Mouse (Mus musculus): ENCODE measurements around the gene Exoc4. TPM values are rescaled to one million over a fixed set of nuclear protein-coding genes. Genes with fewer than 3 reads are reported as not detected.

Exoc4 gene
- polyA plus RNA-seq, 1 experiment, result 11.1 TPM

DNA sequence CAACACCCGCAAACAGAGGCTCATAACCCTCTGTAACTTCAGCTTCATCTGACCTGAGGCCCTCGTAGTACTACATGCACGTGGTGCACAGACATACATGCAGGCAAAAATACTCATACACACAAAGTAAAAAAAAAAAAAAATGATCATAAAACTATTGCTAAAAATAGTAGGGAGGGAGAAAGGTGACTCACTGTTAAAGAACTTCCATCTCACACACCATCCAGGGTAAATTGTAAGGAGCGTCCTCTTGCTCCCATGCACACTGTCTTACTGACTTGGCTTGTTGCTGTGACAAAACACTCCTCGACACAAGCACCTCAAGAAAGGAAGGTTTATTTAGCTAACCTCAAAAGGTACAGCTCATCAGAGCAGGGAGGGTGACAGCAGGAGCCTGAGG lies 723.9 kb downstream of the Exoc4 start:
- Histone ChIP-seq H3K4me3 (replicated peaks; ENCODE audit: extremely low read depth, low read depth, low read length) (no peak overlapping the region), H3K4me1 (ENCODE audit: control insufficient read depth, insufficient read depth, low read length) (no peaks in the 10 kb centered on the region)
- WGBS, result 78% methylated on average over 5 of the region's 5 CpGs
- DNase-seq, result no peak
- TF ChIP-seq POLR2A (IDR thresholded peaks at IDR 0.05; ENCODE audit: borderline replicate concordance, extremely low read depth, low read depth, low read length) (no peak), CTCF (IDR thresholded peaks at IDR 0.05; ENCODE audit: insufficient read depth, low read length) (no peak)

DNA sequence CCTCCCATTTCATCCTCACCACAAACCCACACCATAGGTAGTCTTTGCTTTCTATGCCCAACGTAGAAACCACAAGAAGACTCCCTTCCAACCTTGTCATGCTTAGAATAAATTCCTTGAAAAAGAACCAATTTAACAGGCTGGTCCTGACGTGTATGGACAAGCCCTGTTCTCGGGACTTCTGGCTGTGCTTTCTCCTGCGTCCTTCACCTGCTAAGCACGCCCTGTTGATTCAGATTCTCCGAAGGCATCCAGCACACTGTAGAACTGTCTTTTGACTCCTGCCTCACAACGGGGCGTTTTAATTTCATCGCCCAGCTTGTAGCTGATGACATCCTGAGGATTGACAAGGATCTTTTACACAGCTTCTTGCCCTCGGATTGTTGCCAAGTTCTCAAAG lies 727.7 kb downstream of the Exoc4 start:
- no peaks in the 10 kb centered on the region for H3K4me1 ChIP-seq (ENCODE audit: control insufficient read depth, insufficient read depth, low read length)
- WGBS, result 84% methylated on average over 10 of the region's 10 CpGs
- DNase-seq, result no peak
- H3K4me3 ChIP-seq (replicated peaks; ENCODE audit: extremely low read depth, low read depth, low read length), result no peak overlapping the region
- TF ChIP-seq POLR2A (IDR thresholded peaks at IDR 0.05; ENCODE audit: borderline replicate concordance, extremely low read depth, low read depth, low read length) (no peak), CTCF (IDR thresholded peaks at IDR 0.05; ENCODE audit: insufficient read depth, low read length) (no peak)

DNA sequence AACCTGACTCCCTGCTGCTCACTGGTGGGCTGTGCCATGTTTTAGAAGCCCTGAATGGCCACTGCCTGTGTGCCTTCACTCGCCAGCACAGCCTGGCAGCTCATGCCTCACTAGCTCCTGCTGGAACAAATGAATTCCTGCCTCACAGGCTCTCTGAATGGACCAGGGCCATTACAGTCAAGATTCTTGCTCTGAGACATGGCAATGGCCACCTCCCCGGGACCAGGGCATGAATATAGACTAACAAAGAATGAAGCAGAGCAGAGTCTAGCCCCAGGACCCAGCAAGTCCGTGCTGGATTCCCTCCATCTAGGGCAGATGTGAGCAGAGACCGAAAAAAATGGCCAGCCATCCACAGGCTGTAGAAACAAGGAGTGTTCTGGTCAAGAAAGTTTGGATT lies 728.6 kb downstream of the Exoc4 start:
- DNase-seq, result no peak
- Histone ChIP-seq H3K4me1 (ENCODE audit: control insufficient read depth, insufficient read depth, low read length) (no peaks in the 10 kb centered on the region), H3K4me3 (replicated peaks; ENCODE audit: extremely low read depth, low read depth, low read length) (no peak overlapping the region)
- 82% methylated on average over 4 of the region's 4 CpGs for WGBS
- TF ChIP-seq CTCF (IDR thresholded peaks at IDR 0.05; ENCODE audit: insufficient read depth, low read length), result no peak

DNA sequence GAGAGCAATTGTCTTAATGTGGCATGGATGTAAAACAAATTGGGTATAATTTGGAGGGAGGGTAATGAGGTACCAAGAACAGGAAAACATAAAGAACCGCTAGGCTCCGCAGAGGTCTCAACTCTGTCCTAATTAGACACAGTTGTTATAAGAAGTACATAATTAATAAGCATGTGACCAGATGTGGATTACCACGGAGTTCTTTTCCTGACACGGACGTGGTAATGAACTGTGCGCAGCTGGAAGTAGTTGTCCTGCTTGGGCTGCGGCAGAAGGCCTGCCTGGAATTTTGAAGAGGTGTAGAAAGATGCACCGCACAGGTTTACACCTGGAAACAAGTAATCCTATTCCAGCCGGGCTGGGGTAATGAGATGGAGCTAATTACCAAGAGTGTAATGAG lies 729.0 kb downstream of the Exoc4 start:
- DNase-seq, result no peak
- 80% methylated on average over 9 of the region's 9 CpGs for WGBS

DNA sequence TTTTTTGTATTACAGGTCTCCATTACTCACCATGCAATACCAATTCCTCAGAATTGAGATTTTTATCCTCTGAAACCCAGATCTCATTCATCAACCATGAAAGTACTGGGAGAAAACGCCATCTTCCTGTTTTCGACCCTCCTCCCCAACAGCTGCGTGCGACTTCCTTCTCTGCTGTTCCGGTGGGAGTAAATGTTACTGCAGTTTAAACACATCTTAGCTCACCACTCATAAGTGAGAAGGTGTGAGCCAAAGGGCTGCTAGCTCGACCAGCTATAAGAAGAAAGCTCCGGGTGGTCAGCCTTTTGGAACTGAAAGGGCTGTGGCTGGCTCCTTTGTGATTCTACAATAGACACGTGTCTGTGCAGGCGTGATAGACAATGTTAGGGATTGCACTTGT lies 733.8 kb downstream of the Exoc4 start:
- Histone ChIP-seq H3K4me3 (replicated peaks; ENCODE audit: extremely low read depth, low read depth, low read length) (no peak overlapping the region), H3K4me1 (ENCODE audit: control insufficient read depth, insufficient read depth, low read length) (no peaks in the 10 kb centered on the region)
- WGBS, result 46% methylated on average over 9 of the region's 9 CpGs
- no peak for TF ChIP-seq POLR2A (IDR thresholded peaks at IDR 0.05; ENCODE audit: borderline replicate concordance, extremely low read depth, low read depth, low read length)
- no peak for TF ChIP-seq CTCF (IDR thresholded peaks at IDR 0.05; ENCODE audit: insufficient read depth, low read length)
- no peak for DNase-seq

More for the DNA sequence above, 729.0 kb downstream of the Exoc4 start:
- Histone ChIP-seq H3K4me3 (replicated peaks; ENCODE audit: extremely low read depth, low read depth, low read length) (no peak overlapping the region), H3K4me1 (ENCODE audit: control insufficient read depth, insufficient read depth, low read length) (no peaks in the 10 kb centered on the region)
- TF ChIP-seq POLR2A (IDR thresholded peaks at IDR 0.05; ENCODE audit: borderline replicate concordance, extremely low read depth, low read depth, low read length), result no peak
- TF ChIP-seq CTCF (IDR thresholded peaks at IDR 0.05; ENCODE audit: insufficient read depth, low read length), result no peak

DNA sequence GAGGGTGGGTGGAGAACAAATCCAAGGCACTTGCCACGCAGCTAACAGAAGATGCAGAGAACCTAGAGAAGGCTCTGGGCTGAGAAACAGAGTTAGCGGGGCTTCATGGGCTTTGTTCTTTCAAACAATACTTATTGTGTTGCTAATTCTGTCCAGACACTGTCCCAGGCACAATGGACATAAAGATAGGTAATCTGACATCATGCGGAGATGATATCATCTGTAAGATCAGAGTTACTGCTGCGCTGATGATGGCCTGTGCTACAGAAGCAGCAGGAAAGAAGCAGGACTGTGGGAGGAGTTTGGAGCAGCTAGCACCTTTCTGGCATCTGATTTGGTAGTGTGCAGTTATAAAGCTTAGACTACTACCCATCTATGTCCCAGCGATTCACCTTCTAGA lies 738.2 kb downstream of the Exoc4 start:
- whole genome bisulfite sequencing, result 71% methylated on average over 5 of the region's 5 CpGs
- Histone ChIP-seq H3K4me3 (replicated peaks; ENCODE audit: extremely low read depth, low read depth, low read length) (no peak overlapping the region), H3K4me1 (ENCODE audit: control insufficient read depth, insufficient read depth, low read length) (no peaks in the 10 kb centered on the region)
- TF ChIP-seq CTCF (IDR thresholded peaks at IDR 0.05; ENCODE audit: insufficient read depth, low read length) (no peak), POLR2A (IDR thresholded peaks at IDR 0.05; ENCODE audit: borderline replicate concordance, extremely low read depth, low read depth, low read length) (no peak)
- no peak for DNase-seq

DNA sequence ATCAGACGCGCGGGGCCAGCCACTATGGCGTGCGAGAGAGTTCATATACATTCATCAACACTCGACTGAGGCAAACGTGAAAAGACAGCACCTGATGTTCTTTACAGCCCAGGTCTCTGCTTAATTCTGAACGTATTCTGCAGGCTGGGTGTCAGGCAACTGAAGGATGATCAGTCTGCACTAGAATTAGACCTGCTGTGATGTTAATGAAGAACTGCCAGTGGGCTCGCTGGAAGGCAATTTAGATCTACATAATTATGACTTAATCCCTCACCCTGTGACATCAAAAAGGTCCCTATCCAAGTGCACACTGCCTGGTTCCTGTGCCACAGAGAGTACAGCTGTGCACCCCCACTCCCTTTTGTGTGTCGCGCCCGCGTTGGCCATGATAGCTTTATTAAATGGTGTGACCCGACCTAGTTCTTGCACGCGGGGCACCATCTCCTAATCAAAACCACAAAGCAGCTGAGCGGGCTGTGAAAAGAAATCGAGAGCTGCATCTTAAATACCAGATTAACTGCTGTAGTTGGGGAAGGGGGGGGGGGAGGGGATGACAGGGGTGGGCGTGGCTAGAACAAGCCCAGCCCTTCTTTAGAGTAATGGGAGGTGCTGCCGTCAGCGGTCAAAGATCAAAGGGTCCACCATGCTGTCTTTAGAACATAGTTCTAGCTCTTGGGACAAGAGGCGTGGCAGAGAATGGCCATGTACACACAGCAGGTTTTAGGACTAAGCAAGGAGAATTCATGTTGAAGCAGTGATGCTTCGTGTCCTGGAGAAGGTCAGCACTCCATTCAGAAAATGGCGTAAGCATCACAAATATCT lies 743.5 kb downstream of the Exoc4 start:
- TF ChIP-seq POLR2A (IDR thresholded peaks at IDR 0.05; ENCODE audit: borderline replicate concordance, extremely low read depth, low read depth, low read length), result no peak
- no peak for TF ChIP-seq CTCF (IDR thresholded peaks at IDR 0.05; ENCODE audit: insufficient read depth, low read length)
- Histone ChIP-seq H3K4me1 (ENCODE audit: control insufficient read depth, insufficient read depth, low read length) (no peaks in the 10 kb centered on the region), H3K4me3 (replicated peaks; ENCODE audit: extremely low read depth, low read depth, low read length) (no peak overlapping the region)
- DNase-seq, result no peak
- WGBS, result 66% methylated on average over 24 of the region's 24 CpGs

DNA sequence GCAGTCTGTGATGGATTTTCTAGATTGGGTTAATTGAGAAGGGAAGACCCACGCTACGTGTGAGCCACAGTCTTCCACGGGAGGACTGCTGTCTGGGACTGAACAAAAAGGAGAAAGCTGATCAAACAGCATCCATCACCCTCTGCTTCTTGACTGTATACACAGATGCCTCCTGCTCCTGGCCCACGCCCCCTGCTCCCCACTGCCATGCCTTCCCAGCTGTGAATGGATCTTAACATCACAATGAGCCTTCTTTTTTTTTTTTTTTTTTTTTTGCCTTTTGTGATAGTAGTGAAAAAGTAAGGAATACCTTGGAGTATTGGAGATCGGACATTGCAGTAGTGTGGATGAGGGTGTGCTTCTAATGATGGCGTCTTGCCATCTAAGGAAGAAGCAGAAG lies 745.0 kb downstream of the Exoc4 start:
- no peak for DNase-seq
- Histone ChIP-seq H3K4me3 (replicated peaks; ENCODE audit: extremely low read depth, low read depth, low read length) (no peak overlapping the region), H3K4me1 (ENCODE audit: control insufficient read depth, insufficient read depth, low read length) (no peaks in the 10 kb centered on the region)
- 56% methylated on average over 6 of the region's 6 CpGs for WGBS
- TF ChIP-seq CTCF (IDR thresholded peaks at IDR 0.05; ENCODE audit: insufficient read depth, low read length) (no peak), POLR2A (IDR thresholded peaks at IDR 0.05; ENCODE audit: borderline replicate concordance, extremely low read depth, low read depth, low read length) (no peak)

DNA sequence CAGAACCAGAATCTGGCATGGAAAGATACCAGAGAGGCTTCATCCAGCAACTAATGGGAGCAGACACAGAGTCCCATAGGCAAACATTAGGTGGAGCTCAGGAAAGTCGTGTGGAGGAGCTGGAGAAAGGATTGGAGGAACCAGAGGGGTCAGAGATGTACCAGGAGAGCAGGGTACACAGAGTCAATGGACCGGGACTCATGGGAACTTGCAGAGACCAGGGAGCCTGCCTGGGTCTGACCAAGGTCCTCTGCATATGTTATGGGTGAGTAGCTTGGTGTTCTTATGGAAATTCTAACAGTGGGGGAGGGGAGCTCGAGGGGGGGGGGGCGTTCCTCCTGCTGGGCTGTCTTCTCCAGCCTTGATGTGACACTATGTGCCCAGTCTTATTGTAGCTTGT lies 749.7 kb downstream of the Exoc4 start:
- DNase-seq, result no peak
- no peak overlapping the region for H3K4me3 ChIP-seq (replicated peaks; ENCODE audit: extremely low read depth, low read depth, low read length)

DNA sequence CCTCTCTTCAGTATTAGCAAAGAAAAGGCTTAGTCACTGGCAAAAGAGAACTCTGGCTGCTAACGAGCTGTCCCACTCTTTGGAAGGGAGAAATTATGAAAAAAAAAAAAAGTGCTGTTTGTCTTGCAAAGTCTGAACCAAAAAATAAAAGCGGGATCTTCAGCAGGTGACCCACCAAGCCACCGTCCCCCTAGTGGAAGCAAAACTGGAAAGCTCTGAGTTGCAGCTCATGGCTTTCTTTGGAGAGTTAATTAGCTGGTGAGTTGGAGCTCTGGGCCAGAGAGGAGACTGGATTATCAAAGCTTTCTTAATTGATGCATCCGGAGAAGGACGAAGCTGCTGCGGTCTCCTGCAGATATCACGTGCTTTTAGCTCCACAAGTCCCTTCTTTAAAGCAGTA lies 750.6 kb downstream of the Exoc4 start:
- TF ChIP-seq POLR2A (IDR thresholded peaks at IDR 0.05; ENCODE audit: borderline replicate concordance, extremely low read depth, low read depth, low read length) (no peak), CTCF (IDR thresholded peaks at IDR 0.05; ENCODE audit: insufficient read depth, low read length) (no peak)
- no peak for DNase-seq
- no peaks in the 10 kb centered on the region for H3K4me1 ChIP-seq (ENCODE audit: control insufficient read depth, insufficient read depth, low read length)
- H3K4me3 ChIP-seq (replicated peaks; ENCODE audit: extremely low read depth, low read depth, low read length), result no peak overlapping the region
- WGBS, result 44% methylated on average over 7 of the region's 7 CpGs

More for the DNA sequence above, 749.7 kb downstream of the Exoc4 start:
- H3K4me1 ChIP-seq (ENCODE audit: control insufficient read depth, insufficient read depth, low read length), result no peaks in the 10 kb centered on the region
- 34% methylated on average over 4 of the region's 4 CpGs for WGBS
- no peak for TF ChIP-seq CTCF (IDR thresholded peaks at IDR 0.05; ENCODE audit: insufficient read depth, low read length)
- no peak for TF ChIP-seq POLR2A (IDR thresholded peaks at IDR 0.05; ENCODE audit: borderline replicate concordance, extremely low read depth, low read depth, low read length)
